Mouse (Mus musculus) adrenal gland, postnatal 10 days (tissue): ENCODE measurements at regions not wholly inside any gene's neighbourhood (a gene's known extent, or its start where the extent isn't known, plus 50 kb on each side); places are given as distances from the start of the nearest gene placed in this dataset.

Experiments used
- DNase-seq: peaks from one replicate; pipeline ENCODE4 v3.0.0; 2021; ENCODE audit warnings: mixed read lengths

DNA sequence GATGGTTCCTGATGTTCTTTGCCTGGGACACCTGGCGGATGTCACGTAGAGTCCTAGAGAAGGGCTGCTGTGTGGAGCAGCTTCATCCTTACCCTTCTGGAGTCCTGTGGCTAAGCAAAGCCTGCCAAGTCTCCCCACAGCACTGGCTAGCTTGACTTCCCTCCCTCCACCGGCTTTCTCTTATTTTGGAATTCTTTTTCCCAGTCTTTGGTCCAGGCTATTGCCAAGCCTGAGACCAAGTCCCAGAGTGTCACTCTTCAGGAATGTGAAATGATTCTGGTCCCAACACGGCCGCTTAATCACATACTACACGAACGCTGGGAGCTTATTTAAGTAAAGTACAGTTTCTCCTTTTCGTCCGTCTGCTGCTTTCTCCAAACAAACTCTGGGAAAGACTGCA is 146.4 kb downstream of the Fndc1 start:
- no peak for DNase-seq

DNA sequence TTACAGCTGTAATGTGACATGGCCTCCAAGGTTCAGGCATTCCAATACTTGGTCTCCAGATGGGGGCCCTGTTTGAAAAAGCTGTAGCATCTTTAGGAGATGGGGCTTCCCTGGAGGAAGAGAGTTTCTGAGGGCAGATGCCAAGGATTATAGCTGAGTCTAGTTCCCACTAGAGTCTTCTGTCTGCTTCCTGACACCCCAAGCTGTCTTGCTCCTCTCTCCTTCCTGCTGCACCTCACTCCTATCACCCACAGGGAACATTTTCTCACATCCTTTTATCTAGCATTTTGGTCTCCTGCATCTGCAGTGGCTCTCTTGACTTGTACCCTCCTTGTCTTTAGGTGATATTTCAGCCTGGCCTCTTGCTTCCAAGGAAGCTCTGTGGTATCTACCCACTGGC is 147.3 kb downstream of the Fndc1 start:
- DNase-seq, result no peak

DNA sequence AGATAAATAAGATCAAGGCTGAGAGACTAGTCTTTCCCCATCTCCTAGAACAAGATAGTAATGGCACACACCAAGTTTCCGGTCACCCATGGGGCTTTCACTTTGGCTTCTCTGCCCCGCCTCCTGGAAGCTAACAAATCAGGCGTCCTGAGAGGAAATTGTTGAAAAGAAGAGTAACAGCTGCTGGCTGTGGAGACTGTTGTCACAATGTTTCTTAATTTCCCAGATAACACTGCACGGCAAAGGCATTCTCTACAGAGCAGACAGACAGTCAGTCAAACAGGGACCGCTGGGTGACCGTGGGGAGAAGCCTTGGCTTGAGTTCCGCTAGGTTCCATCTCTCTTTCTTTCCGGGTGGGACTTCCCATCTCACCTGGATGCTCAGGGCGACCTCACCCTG is 148.2 kb downstream of the Fndc1 start:
- DNase-seq, result no peak

DNA sequence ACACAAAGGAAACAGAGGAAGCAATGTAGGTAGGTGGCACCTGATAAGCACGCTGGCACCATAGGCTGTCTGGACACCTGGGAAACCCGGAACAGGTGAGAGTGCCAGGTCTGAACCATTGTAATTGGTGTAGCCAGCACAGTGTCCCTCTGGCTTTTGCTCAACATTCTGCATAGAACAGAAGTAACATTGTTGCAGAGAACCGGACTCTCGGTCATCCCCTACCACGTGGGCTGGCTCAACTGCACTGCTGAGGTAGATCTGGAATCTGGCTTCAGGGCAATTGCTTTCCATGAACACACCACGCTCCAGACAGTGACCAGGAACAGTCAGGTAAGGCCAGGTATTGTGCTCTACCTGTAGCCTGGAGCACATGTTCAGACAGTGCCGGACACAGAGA is 149.3 kb downstream of the Fndc1 start:
- DNase-seq, result no peak

DNA sequence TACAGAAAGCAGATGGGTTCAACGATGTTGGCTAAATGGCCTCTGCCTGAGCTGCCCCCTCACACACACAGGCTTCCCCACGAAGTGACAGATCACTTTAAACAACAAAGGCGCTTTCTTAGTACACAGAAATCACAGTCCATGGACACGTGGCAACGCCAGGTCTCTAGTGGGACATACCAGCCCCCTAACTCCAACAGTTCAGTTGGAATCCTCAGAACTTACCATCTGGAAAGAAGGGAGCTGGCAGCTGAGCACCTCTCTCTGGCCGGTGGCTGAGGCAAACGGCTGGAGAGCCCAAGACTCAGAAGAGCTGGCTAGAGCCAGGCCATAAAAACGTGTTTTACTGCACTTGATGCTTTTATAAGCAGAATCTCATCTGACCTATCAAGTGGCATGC is 149.8 kb downstream of the Fndc1 start:
- DNase-seq, result no peak

DNA sequence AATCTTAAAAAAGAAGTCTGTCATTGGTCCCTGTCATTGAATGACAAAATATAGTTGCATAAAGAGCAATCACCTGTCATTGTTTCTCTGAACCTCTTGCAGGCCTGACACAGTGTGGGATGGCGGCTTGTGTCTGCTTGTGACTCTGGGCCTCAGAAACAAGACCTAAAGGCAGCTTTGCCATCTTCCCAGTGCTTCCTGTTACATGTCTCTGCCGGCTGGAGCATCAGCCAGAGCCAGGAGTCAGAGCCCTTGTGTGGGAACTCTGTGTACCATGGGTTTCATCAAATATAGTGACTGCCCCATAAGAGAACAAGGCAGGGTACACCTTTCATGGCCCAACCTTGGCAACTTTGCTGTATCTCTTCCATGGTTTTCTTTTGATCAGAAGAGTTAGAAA is 150.3 kb downstream of the Fndc1 start:
- DNase-seq, result no peak

DNA sequence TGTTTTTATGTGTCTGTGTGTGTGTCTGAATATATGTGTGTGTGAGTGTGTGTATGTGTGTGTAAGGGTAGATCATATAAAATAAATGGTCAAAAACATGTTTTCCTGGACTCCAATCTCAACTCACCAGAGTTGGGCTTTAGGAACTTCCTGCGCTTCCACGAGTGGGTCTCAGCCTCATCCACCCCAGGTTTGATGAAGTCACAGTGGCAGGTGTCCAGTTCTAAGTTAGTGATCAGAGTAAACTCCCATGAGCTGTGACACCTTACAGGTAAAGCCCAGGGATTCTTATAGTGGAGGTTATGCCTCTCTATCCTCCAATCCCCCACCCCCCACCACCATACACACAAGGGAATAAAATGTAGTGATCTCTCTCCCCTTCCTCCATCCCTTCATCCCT is 152.6 kb downstream of the Fndc1 start:
- DNase-seq, result no peak

DNA sequence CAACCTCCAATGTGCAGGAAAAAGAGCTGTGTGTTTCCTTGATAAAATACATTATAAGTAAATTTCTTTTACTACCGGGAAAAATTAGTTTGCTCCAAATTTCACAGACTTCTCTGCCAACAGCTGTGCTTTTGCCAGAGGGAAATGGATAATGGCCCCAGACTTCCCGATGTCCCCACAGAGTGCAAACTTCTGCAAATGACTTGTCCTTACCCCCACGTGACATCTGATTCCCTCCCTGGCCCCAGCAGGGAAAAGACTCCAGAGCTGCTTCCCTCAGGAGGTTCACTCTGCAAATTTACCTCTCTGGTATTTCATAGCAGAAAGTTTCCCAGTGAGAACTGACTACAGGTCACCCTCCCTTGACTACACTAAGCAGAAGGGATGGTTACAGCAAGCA is 159.3 kb downstream of the Fndc1 start:
- DNase-seq, result no peak

DNA sequence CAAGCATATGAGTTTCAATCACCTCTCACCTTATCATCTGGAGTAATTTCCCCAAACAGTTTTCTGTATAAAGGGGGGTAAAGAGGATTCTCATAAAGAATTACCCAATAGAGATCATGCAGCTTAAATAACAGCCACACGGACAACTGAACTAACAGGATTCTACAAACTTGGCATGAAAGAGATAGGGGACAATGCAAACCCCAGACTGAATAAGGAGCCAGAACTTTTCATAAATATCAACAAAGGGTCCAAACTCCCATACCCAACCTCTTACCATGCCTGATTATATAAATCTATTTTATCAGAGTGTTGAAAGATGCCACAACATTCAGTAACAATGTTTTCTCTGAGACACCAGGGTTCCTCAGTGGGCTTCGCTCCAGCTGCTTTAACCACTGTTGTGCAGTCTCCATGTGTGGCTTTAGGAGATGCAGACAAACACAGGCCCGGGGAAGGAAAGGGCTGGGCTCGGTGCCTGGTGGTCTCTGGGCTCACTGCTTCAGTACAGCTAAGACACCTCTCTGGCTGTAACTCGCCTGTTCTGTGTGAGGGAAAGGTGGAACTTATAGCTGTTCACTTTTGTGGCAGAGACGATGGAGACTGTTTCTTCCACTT is 160.2 kb downstream of the Fndc1 start:
- no peak for DNase-seq

DNA sequence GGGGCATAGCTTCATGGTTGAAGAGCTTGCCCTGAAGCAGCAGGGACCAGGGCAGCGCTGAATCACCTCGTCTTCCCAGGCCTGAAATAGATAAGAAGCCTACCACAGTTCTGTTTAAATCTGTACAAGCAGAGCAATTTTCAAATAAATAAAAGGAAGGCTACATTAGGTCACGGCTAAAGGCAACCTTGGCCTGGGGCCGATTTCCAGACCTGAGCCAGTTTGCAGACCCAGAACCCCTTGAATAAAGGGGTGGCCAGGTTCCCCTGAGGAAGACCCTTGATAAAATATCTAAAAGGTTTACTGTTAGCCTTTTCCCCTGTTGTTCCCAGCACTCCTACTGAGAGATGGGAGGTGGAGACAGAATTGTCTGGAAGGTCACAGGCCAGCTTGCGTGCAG is 160.9 kb downstream of the Fndc1 start:
- no peak for DNase-seq

DNA sequence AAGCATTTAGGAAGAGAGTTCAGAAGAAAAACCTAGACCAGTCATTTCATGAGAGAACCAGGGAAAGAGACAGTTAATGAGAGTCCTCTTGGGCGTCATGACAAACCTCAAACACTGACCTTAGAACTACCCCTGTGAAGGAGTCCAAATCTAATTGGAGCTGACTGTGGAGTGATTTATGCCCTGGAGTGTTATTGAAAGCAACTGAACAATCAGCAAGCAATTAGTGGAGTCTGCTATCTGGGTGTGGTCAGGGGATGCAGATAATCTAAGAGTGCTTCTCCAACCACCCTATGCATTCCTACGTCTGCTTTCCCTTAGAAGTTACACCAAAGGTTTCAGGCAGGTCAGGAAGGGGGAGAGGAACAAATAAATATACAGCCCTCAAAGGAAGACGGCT is 161.4 kb downstream of the Fndc1 start:
- no peak for DNase-seq

DNA sequence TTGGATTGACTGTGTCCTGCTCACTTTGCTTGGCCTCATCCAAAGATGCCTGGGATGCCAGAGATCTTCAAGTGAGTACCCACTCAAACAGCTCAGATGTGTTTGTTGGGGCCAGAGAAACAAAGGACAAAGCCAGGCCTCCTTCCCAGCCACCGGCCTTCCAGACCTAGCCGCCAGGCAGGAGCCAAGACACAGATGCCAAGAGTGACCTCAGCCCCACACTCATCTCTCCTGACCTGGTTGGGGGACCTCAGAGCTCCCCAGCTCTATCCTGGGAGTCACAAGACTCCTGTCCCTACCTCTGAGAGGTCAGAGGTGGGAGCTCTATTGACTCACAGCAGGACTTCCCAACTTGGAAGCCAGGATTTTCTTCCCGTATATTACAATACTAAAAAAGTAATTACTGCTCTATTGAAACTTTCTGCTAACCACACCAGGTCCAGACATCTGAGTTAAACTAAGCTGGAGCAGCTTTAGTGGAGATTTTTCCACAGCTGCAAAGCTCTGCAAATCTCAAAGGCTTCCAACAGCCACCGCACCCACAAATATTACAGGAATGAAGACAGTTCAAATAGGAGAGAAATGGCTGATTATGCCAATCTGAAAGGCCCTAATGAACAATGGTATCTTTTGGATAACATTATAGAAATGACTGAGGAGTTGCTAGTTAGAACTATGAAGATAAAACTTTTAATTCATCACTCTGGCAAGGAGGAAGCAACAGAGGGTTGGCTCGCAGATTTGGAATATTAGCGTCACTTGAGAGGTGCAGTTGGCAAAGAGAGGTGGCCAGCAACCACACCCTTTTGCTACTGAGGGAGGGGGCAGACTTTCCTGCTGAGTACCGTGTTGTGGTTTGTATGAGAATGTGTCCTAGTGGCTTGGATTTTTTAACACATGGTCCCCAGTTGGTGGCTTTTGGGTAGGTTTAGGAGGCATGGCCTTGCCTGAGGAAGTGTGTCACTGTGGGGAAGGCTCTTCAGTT is 162.9 kb downstream of the Fndc1 start:
- DNase-seq, result no peak

DNA sequence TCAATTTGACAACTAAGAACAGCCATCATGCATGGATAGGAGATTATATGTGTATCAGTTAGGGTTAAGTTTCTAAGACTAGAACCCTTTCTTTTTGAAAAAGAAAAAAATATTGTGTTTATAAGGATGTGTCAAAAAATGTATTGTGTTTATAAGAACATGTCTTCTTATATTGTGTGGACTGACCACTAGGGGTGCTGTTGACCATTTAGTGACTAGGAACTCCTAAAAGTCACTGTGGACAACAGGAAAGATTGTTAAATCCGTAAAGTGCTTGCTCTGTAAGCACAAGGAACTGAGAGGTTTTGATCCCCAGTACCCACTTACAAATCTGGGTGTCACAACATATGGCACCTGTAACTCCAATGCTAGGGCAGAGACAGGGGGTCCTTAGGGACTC is 170.6 kb downstream of the Fndc1 start:
- DNase-seq, result no peak

DNA sequence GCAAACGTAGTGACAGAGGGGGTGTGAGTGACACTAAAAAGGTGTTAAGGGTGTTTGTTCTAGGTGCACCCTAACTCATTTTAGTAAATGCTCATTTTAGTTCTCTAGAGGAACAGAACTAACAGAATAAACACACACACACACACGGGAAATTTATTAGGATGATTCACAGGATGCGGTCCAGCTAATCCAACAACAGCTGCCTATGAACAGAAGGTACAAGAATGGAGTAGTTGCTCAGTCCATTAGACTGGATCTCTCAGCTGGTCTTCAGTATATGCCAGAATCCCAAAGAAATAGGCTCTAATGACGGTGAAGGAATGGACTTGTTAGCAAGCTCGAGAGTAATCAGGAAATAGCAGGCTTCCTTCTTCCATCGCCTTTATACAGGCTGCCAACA is 171.1 kb downstream of the Fndc1 start:
- no peak for DNase-seq

DNA sequence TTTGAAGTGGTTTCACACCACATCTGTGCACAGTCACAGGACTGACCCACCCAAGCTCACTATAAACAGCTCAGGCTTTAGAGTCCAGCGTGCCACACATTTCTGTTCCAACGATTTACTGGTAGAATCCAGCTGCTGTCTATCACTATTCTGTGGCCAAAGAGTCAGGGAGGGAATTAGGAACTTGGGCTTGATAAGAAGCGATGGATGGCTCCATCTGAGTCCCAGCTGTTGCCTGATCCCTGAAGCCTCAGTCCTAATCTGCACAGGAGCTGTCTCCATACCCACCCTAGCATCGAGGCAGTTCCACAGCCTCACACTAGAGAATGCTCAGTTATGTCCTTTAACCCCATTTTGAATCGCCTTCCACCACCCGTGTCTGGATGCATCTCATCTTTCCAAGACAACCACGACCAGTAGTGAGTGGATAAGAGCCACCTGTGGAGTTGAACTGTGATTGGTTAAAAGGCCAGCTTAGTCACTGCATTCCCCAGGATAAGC is 173.0 kb downstream of the Fndc1 start:
- DNase-seq, result no peak

DNA sequence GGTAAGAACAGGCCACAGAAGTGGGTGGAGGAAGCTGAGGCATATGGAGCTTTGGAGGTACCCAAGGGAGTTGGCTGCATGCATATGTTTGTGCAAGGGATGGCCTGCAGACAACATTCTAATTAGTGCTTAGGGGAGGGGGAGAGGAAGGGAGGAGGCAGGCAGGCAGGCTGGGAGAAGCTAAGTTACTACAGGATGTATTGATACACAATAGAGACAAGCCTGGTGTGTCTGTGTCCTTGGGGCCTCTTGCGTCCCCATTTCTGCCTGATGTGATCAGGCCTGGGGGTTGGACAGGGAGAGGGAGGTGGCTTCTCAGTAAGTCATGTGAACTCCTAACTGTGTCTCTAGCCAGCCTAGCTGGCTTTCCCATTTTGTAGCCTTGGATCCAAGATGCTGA is 175.1 kb downstream of the Fndc1 start:
- no peak for DNase-seq

DNA sequence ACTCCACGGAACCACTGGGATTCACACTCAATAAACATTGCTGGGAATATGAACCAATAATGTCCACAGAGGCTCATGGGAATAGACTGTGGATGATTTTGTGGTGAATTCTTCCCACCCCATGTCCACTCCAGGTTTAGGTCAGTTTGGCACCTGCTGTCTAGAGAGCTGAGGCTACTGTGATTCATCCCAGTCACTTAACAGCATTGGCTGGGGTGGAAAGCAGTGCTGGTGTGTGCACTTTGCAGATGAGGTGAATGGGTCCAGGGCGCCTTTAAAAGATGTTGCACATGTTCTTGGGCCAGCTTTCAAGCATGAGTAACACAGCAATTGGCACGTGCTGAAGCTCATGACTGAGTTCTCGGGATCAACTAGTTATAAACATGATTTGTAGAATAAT is 176.7 kb downstream of the Fndc1 start:
- DNase-seq, result no peak

DNA sequence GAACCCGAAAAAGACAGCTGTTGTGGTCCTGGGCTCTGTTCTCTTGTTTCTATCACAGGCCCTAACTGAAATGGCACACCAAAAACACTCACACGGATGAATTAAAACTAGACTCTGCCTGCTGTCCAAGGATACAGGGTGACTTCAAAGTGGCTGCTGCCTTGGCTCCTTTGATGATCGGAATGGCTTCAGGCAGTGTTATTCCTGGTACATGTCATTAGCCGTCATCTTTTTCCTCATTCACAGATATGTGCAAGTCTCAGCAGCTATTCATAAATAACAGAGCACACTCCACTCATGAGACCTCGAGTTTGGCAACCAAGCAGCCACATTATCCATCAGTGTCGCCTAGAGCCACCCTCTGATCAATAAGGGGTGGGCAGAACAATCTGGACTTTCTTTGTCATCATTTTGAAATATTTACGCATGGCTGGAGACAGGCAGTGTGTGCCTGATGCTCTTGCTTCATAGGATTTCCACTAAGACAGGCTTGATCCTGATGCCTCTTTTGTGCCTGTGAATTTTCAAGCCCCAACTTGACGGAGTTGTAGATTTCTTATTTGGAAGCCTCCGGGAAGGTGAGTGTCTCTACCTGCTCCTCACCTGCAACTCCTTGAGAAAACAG is 182.1 kb downstream of the Fndc1 start:
- DNase-seq, result no peak

DNA sequence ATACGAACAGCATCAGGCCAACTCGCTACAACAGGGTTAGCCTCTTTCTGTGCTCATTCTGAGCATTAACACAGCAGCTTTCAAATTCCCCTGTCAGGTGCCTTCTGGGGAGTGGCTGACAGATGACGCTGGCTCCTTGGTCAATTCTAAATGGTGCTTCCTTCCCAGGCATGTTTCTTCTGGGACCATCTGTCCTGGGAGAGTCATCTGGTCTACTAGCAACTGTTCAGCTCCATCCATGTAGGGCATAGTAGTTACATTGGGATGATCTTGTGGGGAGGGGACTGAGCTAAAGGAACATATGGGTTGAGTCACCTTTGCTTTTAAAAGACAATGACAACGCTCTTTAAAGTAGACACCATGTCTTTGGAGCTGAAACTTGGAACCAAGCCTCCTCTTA is 183.5 kb downstream of the Fndc1 start:
- DNase-seq, result no peak

DNA sequence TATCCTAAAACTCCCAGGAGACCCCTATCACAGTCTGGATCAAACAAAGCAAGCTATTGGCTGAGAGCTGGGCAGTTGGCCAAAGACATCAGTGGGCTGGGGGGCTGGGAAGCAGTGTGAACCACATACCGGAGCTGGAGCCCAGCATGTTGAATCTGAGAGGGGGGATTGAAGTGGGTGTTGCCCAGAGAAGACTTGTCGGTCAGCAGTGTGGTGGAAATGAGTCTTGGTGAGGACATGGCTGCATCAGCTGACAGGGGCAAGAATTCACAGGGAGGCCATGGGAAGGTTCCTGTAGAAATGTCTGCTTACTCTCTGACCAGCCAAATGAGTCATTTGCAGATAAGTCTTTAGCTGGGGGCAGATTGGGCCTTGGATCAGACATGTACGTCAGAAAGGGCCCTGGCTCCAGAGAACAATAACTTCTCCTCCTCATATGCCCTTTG is 184.6 kb downstream of the Fndc1 start:
- peak; percentile 62 for DNase-seq

DNA sequence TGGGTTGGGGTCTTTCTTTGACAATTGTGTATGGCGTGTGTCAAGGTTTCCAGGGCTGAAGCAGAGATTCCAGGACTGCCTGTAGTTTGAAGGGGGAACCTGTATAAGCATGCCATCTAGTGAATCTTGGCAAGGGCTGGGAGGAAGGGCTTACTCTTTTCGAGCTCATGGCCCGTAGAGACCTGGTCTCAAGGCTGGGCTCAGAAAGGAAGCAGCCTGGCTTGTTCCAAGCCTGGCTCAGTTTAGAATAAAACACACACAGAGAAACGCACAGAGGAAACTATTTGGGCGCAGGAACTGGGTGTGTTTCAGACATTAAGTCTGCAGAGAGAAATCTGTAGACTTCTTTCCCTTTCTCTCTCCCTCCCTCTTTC is 192.8 kb downstream of the Fndc1 start:
- DNase-seq, result peak; percentile 10

DNA sequence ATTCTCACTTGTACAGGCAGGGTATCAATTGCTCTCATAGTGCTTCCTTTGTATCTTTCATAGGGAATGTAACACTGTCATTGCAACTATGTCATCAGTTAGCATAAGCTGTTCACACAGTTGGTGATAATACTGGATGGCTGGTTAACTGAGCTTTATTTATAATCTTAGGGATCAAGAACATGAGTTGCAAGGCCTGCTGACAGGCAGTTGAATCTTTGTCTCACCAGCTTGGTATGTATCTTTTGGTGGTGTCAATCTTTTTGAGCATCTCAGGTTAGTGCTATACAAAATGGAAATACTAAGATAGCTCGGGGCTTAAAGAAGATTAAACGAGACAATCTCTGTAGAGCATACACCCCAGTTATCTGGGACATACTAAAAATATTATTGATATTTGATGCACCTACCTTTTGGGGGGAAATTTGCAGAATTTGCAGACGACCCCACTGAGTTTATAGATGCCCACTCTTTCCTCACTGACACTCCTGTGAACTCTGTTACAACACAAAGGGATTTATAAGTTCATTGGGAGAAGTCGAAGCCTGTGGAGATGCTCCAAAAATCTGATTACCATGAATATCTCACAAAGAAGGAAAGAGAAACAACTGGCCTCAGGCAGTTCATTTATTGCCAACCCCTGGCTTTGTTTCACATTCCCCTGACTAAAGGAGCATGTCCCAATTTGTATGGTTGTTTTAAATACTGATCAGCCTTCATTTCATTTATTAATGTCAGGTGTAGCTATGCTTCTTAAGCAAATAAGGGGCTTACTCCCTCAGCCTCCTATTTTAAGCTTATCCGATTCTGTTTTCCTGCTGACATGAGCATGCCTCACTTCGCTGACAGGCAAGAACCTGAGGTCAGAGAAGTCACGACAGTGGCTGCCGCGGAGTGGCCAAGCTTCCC is 193.5 kb downstream of the Fndc1 start:
- no peak for DNase-seq
